Mouse (Mus musculus) G1E (cell line): ENCODE measurements around the gene Hpca. TPM values are rescaled to one million over a fixed set of nuclear protein-coding genes. Genes with fewer than 3 reads are reported as not detected.

Source experiments
- ATAC-seq: 2 replicates; pipeline ENCODE4 v1.8.0; 2016; ENCODE audit warnings: mild to moderate bottlenecking; ENCODE audit not compliant: insufficient number of reproducible peaks, poor library complexity, low FRiP score, severe bottlenecking; ENCODE audit errors: extremely low read depth
- DNase-seq: peaks from one replicate; pipeline ENCODE4 v3.0.0; 2012; ENCODE audit warnings: low spot score
- H3K27me3 ChIP-seq: 2 replicates; pipeline ENCODE4 v1.6.1; 2012; ENCODE audit warnings: mild to moderate bottlenecking, low read length, inconsistent platforms; ENCODE audit not compliant: insufficient read depth
- H3K36me3 ChIP-seq: replicated peaks from 2 replicates; pipeline ENCODE3; 2012; ENCODE audit warnings: mild to moderate bottlenecking, inconsistent platforms
- H3K4me1 ChIP-seq: 2 replicates; pipeline ENCODE4 v1.6.1; 2012; ENCODE audit warnings: low read depth, low read length, inconsistent platforms, mixed read lengths; ENCODE audit not compliant: insufficient read depth
- H3K4me3 ChIP-seq: 2 replicates; pipeline ENCODE4 v1.5.1; 2012; ENCODE audit warnings: low read depth, mild to moderate bottlenecking, inconsistent platforms, low read length, moderate library complexity, mixed read lengths
- H3K9me3 ChIP-seq: replicated peaks from 2 replicates; pipeline ENCODE4 v1.6.1; 2012; ENCODE audit warnings: inconsistent platforms
- CTCF ChIP-seq: IDR thresholded peaks from 2 replicates; pipeline ENCODE4 v1.5.1; 2012; ENCODE audit warnings: low read depth, low read length, inconsistent platforms, mixed read lengths
- GATA1 ChIP-seq: IDR thresholded peaks from 2 replicates; pipeline ENCODE4 v1.6.1; 2012; ENCODE audit warnings: borderline replicate concordance, low read length, inconsistent platforms, mixed read lengths
- GATA2 ChIP-seq: IDR thresholded peaks from 2 replicates; pipeline ENCODE4 v1.6.1; 2012; ENCODE audit warnings: low read depth, low read length, inconsistent platforms, borderline replicate concordance
- POLR2AphosphoS5 ChIP-seq: IDR thresholded peaks from 2 replicates; pipeline ENCODE4 v1.6.1; 2012; ENCODE audit warnings: low read depth, low read length, inconsistent platforms; ENCODE audit not compliant: insufficient replicate concordance
- TAL1 ChIP-seq: conservative IDR thresholded peaks from 2 replicates; pipeline ENCODE4 v1.6.1; 2012; ENCODE audit warnings: low read depth, low read length, inconsistent platforms, mixed read lengths
- polyA plus RNA-seq: library from polyadenylated mRNA; stranded (reverse); fragments of >175 nt; gene quantifications from 2 replicates; pipeline ENCODE4 v1.2.3, GENCODE M21; 2012
- total RNA-seq, 2 experiments: library from RNA; stranded (forward) in 1 of 2; stranded (reverse) in 1 of 2; fragments of 200-1000 nt in 1 of 2; fragments of >200 nt in 1 of 2; fragmentation: Nextera tagmentation in 1 of 2; gene quantifications; 2 replicates each; pipeline ENCODE4 v1.2.3; 2014 to 2017

Gene Hpca
- total and polyA plus RNA-seq, 3 experiments: not detected

GRCm38 (mm10) chr4:129102133-129102829 is 19.6 kb downstream of the Hpca start:
- H3K9me3 ChIP-seq: no peaks in the 10 kb centered on the region
- H3K4me3 ChIP-seq: no peak overlapping the region
- no peak for ATAC-seq
- peaks cover 39% of the 10 kb centered on the region for H3K27me3 ChIP-seq
- no peak for DNase-seq
- H3K36me3 ChIP-seq: no peaks in the 10 kb centered on the region
- H3K4me1 ChIP-seq: no peaks in the 10 kb centered on the region; the same call in 1 of the 2 replicates
- TF ChIP-seq TAL1: no peak
- no peak for TF ChIP-seq CTCF
- TF ChIP-seq GATA2: no peak
- no peak for TF ChIP-seq POLR2AphosphoS5
- no peak for TF ChIP-seq GATA1

- H3K36me3 ChIP-seq: no peaks in the 10 kb centered on the region
- H3K4me1 ChIP-seq: no peaks in the 10 kb centered on the region
- DNase-seq: no peak
- ATAC-seq: no peak
- H3K4me3 ChIP-seq: no peak overlapping the region
- H3K9me3 ChIP-seq: no peaks in the 10 kb centered on the region
- H3K27me3 ChIP-seq: peaks cover 15% of the 10 kb centered on the region
- TF ChIP-seq CTCF (no peak), GATA2 (no peak), TAL1 (no peak), POLR2AphosphoS5 (no peak), GATA1 (no peak)
These were observed 24.8 kb downstream of the Hpca start for GRCm38 (mm10) chr4:129097006-129097405.

GRCm38 (mm10) chr4:129095276-129095675 is 26.6 kb downstream of the Hpca start:
- H3K9me3 ChIP-seq: no peaks in the 10 kb centered on the region
- no peak overlapping the region for H3K4me3 ChIP-seq
- TF ChIP-seq CTCF (no peak), GATA1 (no peak), POLR2AphosphoS5 (no peak), TAL1 (no peak), GATA2 (no peak)
- H3K4me1 ChIP-seq: no peaks in the 10 kb centered on the region
- DNase-seq (no peak), ATAC-seq (no peak)
- peaks cover 20% of the 10 kb centered on the region for H3K27me3 ChIP-seq
- no peaks in the 10 kb centered on the region for H3K36me3 ChIP-seq

GRCm38 (mm10) chr4:129087850-129088249 is 34.0 kb downstream of the Hpca start:
- H3K27me3 ChIP-seq: peaks cover 12% of the 10 kb centered on the region
- DNase-seq (no peak), ATAC-seq (no peak)
- H3K9me3 ChIP-seq: no peaks in the 10 kb centered on the region
- no peak overlapping the region for H3K4me3 ChIP-seq
- TF ChIP-seq GATA1: no peak
- TF ChIP-seq POLR2AphosphoS5: no peak
- no peak for TF ChIP-seq TAL1
- TF ChIP-seq CTCF: no peak
- no peak for TF ChIP-seq GATA2
- H3K36me3 ChIP-seq: peaks cover 27% of the 10 kb centered on the region
- no peaks in the 10 kb centered on the region for H3K4me1 ChIP-seq

GRCm38 (mm10) chr4:129086078-129086477 is 35.8 kb downstream of the Hpca start:
- DNase-seq (peak; percentile 64), ATAC-seq (no peak)
- H3K4me1 ChIP-seq: no peaks in the 10 kb centered on the region; the same call in 1 of the 2 replicates
- H3K36me3 ChIP-seq: peaks cover 45% of the 10 kb centered on the region
- no peak overlapping the region for H3K4me3 ChIP-seq
- peak; percentile 77 for TF ChIP-seq CTCF
- TF ChIP-seq POLR2AphosphoS5: no peak
- no peaks in the 10 kb centered on the region for H3K9me3 ChIP-seq
- H3K27me3 ChIP-seq: peaks cover 12% of the 10 kb centered on the region

- no peak for ATAC-seq
- peaks cover 56% of the 10 kb centered on the region for H3K36me3 ChIP-seq
These were observed 36.9 kb downstream of the Hpca start for GRCm38 (mm10) chr4:129084896-129085295.

More at GRCm38 (mm10) chr4:129084896-129085295, 36.9 kb downstream of the Hpca start:
- no peak for TF ChIP-seq GATA1
- no peak for TF ChIP-seq POLR2AphosphoS5
- no peak for TF ChIP-seq TAL1
- TF ChIP-seq CTCF: no peak
- DNase-seq: no peak
- no peak overlapping the region for H3K4me3 ChIP-seq
- H3K27me3 ChIP-seq: peaks cover 7% of the 10 kb centered on the region; the same call in 1 of the 2 replicates
- H3K9me3 ChIP-seq: no peaks in the 10 kb centered on the region
- no peaks in the 10 kb centered on the region; the same call in 1 of the 2 replicates for H3K4me1 ChIP-seq
